Mouse (Mus musculus) myocyte (in vitro differentiated cells): ENCODE results near the gene Cog4. TPM values are rescaled to one million over a fixed set of nuclear protein-coding genes. Genes with fewer than 3 reads are reported as not detected.
"Not testable (repeated sequence)": the region's sequence is repeated elsewhere in the genome, so short reads cannot be mapped to it uniquely, and the experiment has no call there.

Source experiments
- H3K27me3 ChIP-seq: one replicate; pipeline ENCODE4 v1.6.1; 2011; ENCODE audit not compliant: control insufficient read depth, insufficient read depth, insufficient read length
- H3K36me3 ChIP-seq: one replicate; pipeline ENCODE4 v1.6.1; 2011; ENCODE audit not compliant: control insufficient read depth, insufficient read depth
- H3K4me2 ChIP-seq: one replicate; pipeline ENCODE4 v1.6.1; 2011; ENCODE audit warnings: low read depth, control low read depth
- H3K4me3 ChIP-seq: one replicate; pipeline ENCODE4 v1.5.1; 2011; ENCODE audit warnings: mild to moderate bottlenecking, control low read depth, moderate library complexity
- H3K79me2 ChIP-seq: one replicate; pipeline ENCODE4 v1.6.1; 2011; ENCODE audit not compliant: control insufficient read depth, insufficient read depth
- H3ac ChIP-seq: one replicate; pipeline ENCODE4 v1.6.1; 2011; ENCODE audit not compliant: control insufficient read depth, insufficient read length
- CEBPB ChIP-seq: IDR thresholded peaks from 2 replicates; pipeline ENCODE4 v1.6.1; 2011; ENCODE audit warnings: mild to moderate bottlenecking, moderate library complexity; ENCODE audit not compliant: poor library complexity, insufficient read depth, severe bottlenecking
- E2F4 ChIP-seq: IDR thresholded peaks from one replicate; pipeline ENCODE4 v1.6.1; 2011; ENCODE audit warnings: mild to moderate bottlenecking, control low read depth, moderate library complexity; ENCODE audit not compliant: insufficient read depth
- MAX ChIP-seq: IDR thresholded peaks from one replicate; pipeline ENCODE4 v1.6.1; 2011; ENCODE audit warnings: low read depth, mild to moderate bottlenecking, control low read depth
- MYOD1 ChIP-seq, 3 experiments: IDR thresholded peaks; one replicate each; pipeline ENCODE4 v1.6.1; 2011; ENCODE audit warnings: control low read depth in 2 of 3, low read depth in 2 of 3, mild to moderate bottlenecking in 2 of 3, moderate library complexity in 1 of 3; ENCODE audit not compliant: insufficient read length in 2 of 3, control insufficient read depth in 1 of 3
- MYOG ChIP-seq, 3 experiments: IDR thresholded peaks; one replicate each; pipeline ENCODE4 v1.6.1; 2011; ENCODE audit warnings: control low read depth in 2 of 3, low read depth in 2 of 3, mild to moderate bottlenecking in 2 of 3; ENCODE audit not compliant: insufficient read length in 2 of 3, control insufficient read depth in 1 of 3, insufficient read depth in 1 of 3
- POLR2A ChIP-seq: IDR thresholded peaks from one replicate; pipeline ENCODE4 v1.6.1; 2011; ENCODE audit warnings: low read depth, mild to moderate bottlenecking, control low read depth, moderate library complexity; ENCODE audit not compliant: insufficient read length
- POLR2AphosphoS2 ChIP-seq: IDR thresholded peaks from one replicate; pipeline ENCODE4 v1.6.1; 2011; ENCODE audit warnings: low read depth, control low read depth; ENCODE audit not compliant: insufficient read length
- REST ChIP-seq: IDR thresholded peaks from one replicate; pipeline ENCODE4 v1.6.1; 2011; ENCODE audit warnings: mild to moderate bottlenecking, control low read depth, moderate library complexity; ENCODE audit not compliant: insufficient read depth, insufficient read length
- SRF ChIP-seq: IDR thresholded peaks from one replicate; pipeline ENCODE4 v1.6.1; 2011; ENCODE audit warnings: low read depth; ENCODE audit not compliant: control insufficient read depth, insufficient read length
- TCF12 ChIP-seq: IDR thresholded peaks from one replicate; pipeline ENCODE4 v1.6.1; 2011; ENCODE audit warnings: mild to moderate bottlenecking, control low read depth; ENCODE audit not compliant: poor library complexity, insufficient read depth, severe bottlenecking
- TCF3 ChIP-seq: IDR thresholded peaks from one replicate; pipeline ENCODE4 v1.6.1; 2011; ENCODE audit warnings: low read depth, control low read depth; ENCODE audit not compliant: insufficient read length
- USF1 ChIP-seq: IDR thresholded peaks from one replicate; pipeline ENCODE4 v1.6.1; 2011; ENCODE audit warnings: low read depth, mild to moderate bottlenecking, control low read depth, moderate library complexity
- polyA plus RNA-seq: library from polyadenylated mRNA; unstranded; fragments of >200 nt; fragmentation: generic; extraction: Trizol; gene quantifications from one replicate; pipeline ENCODE4 v1.2.1, GENCODE M21; 2012; ENCODE audit warnings: missing spikeins

Cog4 gene
- polyA plus RNA-seq, 1 experiment = 71.6 TPM

GRCm38 (mm10) chr8:110845821-110846404, 487 bp upstream of the Cog4 start:
- H3K79me2 ChIP-seq = peaks cover 80% of the 10 kb centered on the region
- peak overlapping the region; percentile 47 for H3ac ChIP-seq
- TF ChIP-seq POLR2AphosphoS2 (peak; percentile 25), USF1 (no peak), TCF12 (no peak), TCF3 (no peak)
- H3K36me3 ChIP-seq = peaks cover 47% of the 10 kb centered on the region
- no peaks in the 10 kb centered on the region for H3K27me3 ChIP-seq
- peak overlapping the region; percentile 89 for H3K4me3 ChIP-seq
- peak overlapping the region; percentile 73 for H3K4me2 ChIP-seq

GRCm38 (mm10) chr8:110847171-110847549, 760 bp downstream of the Cog4 start:
- Histone ChIP-seq H3K79me2 (peaks cover 68% of the 10 kb centered on the region), H3K4me2 (peak overlapping the region; percentile 82), H3ac (peak overlapping the region; percentile 47), H3K36me3 (peaks cover 48% of the 10 kb centered on the region), H3K27me3 (no peaks in the 10 kb centered on the region), H3K4me3 (peak overlapping the region; percentile 89)
- TF ChIP-seq USF1 (no peak), MYOD1 (IDR thresholded peaks at IDR 0.05; ENCODE audit: control insufficient read depth in 1 of 3, insufficient read length in 2 of 3, low read depth in 2 of 3) (peak in 1 of 3 experiments; percentile 0)

- peaks cover 61% of the 10 kb centered on the region for H3K79me2 ChIP-seq
- peak overlapping the region; percentile 47 for H3ac ChIP-seq
- H3K4me2 ChIP-seq = peak overlapping the region; percentile 82
- TF ChIP-seq USF1 (no peak), MYOD1 (IDR thresholded peaks at IDR 0.05; ENCODE audit: control insufficient read depth in 1 of 3, insufficient read length in 2 of 3, low read depth in 2 of 3) (peak in 2 of 3 experiments; percentile 22 to 59), MYOG (IDR thresholded peaks at IDR 0.05; ENCODE audit: control insufficient read depth in 1 of 3, insufficient read depth in 1 of 3, insufficient read length in 2 of 3, low read depth in 2 of 3) (peak in 1 of 3 experiments; percentile 38), TCF12 (no peak), E2F4 (no peak)
- H3K36me3 ChIP-seq = peaks cover 48% of the 10 kb centered on the region
- H3K27me3 ChIP-seq = no peaks in the 10 kb centered on the region
- peak overlapping the region; percentile 89 for H3K4me3 ChIP-seq
Observed at GRCm38 (mm10) chr8:110847645-110848495, 1.5 kb downstream of the Cog4 start.

- Histone ChIP-seq H3K79me2 (peaks cover 28% of the 10 kb centered on the region), H3K27me3 (no peaks in the 10 kb centered on the region), H3K4me2 (no peak overlapping the region), H3ac (no peak overlapping the region), H3K36me3 (peaks cover 65% of the 10 kb centered on the region), H3K4me3 (no peak overlapping the region)
- TF ChIP-seq USF1 (no peak), SRF (no peak), POLR2A (no peak), MYOD1 (IDR thresholded peaks at IDR 0.05; ENCODE audit: control insufficient read depth in 1 of 3, insufficient read length in 2 of 3, low read depth in 2 of 3) (no peak), MYOG (IDR thresholded peaks at IDR 0.05; ENCODE audit: control insufficient read depth in 1 of 3, insufficient read depth in 1 of 3, insufficient read length in 2 of 3, low read depth in 2 of 3) (no peak), REST (no peak), MAX (no peak), E2F4 (no peak), POLR2AphosphoS2 (no peak), TCF12 (no peak), TCF3 (no peak), CEBPB (no peak)
Observed at GRCm38 (mm10) chr8:110851186-110851585, 4.8 kb downstream of the Cog4 start.

GRCm38 (mm10) chr8:110856073-110856472, 9.7 kb downstream of the Cog4 start:
- not testable (repeated sequence) for H3K27me3 ChIP-seq, H3K4me3 ChIP-seq, H3K4me2 ChIP-seq, H3ac ChIP-seq, H3K79me2 ChIP-seq
- H3K36me3 ChIP-seq = peaks cover 78% of the 10 kb centered on the region
